Mouse (Mus musculus): ENCODE results near the gene Bend7.

Bend7 gene

DNA sequence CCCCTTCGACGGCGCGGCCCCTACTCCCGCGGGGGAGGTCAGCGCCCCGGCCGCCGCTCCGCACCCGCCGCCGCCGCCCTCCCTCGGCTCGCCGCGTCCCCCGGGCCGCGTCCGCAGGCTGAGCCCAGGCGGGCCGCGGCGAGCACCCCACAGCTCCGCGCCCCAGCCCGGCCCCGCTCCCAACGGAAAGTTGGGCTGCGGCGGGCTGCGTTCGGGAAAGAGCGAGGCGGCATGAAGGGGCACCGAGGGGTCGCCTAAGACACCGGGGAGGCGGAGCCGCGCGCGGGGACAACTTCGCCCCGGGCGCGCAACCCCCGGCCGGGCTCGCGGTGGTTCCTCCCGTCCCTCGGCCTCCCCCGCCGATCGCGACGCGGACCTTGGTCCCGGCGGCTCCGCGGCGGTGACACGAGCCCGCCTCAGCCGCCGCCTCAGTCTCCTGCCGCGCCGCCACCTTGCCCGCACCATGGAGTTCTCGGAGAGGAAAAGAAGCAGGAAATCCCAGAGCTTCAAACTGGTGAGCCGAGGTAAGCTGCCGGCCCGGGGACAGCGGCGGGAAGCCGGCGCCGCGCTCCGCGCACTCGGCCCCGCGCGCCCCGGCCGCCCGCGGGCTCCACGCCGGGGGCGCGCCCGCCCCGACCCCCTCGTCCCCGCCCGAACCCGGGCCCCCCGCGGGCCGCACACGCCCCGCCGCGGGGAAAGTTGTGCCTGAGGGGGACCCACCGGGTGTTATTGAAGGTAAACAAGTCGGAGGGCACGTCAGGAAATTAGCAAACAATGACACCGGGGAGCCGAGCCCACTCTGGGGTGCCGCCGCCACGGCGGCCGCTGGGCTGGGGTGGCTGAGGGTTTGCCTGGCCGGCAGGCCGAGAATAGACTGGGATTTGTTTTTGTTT lies at the start of gene Bend7:
Gene Bend7 (plus strand): TSS at position 63 of the 893 bp plus-strand sequence.
- TF ChIP-seq GATA4 (IDR thresholded peaks at IDR 0.05; ENCODE audit: insufficient replicate concordance, low read length) = no peak

DNA sequence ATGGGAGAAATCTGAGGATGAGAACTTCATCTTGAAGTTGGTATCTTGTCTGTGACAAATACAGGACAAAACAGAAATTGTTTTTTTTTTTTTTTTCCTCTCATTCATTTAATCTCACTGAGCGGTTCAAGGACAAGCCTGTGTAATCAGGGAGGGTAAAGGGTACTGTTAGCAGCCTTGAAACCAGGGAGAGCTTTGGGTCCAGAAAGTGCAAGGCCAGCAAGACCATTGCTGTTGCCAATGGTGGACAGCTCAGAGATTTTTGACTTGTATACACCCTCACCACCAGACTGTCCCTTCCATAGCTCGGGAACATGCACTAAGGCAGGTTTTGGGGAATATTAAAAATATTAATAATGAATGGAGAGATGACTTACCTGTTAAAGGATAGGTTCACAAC lies 49.0 kb upstream of the Bend7 start:
- no peak for TF ChIP-seq GATA4 (IDR thresholded peaks at IDR 0.05; ENCODE audit: insufficient replicate concordance, low read length)

DNA sequence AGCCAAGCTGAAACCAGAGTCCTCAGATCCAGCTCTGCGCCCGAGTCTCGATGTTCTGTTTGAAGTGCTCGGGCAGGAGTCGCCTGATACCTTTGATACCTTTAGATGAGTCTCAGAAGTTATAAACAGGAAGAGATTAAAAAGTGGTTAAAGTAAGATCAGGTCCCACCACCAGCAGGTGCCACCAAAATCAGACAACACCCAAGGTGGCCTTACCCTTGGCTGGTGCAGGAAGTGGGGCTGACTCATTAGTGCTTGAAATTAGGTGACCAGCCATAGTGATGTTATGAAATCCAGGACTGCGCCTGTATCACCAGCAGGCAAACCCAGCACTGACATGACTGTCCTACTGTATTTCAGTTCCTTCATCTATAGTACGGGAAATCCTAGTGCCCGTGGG lies 47.9 kb upstream of the Bend7 start:
- no peak for TF ChIP-seq GATA4 (IDR thresholded peaks at IDR 0.05; ENCODE audit: insufficient replicate concordance, low read length)

DNA sequence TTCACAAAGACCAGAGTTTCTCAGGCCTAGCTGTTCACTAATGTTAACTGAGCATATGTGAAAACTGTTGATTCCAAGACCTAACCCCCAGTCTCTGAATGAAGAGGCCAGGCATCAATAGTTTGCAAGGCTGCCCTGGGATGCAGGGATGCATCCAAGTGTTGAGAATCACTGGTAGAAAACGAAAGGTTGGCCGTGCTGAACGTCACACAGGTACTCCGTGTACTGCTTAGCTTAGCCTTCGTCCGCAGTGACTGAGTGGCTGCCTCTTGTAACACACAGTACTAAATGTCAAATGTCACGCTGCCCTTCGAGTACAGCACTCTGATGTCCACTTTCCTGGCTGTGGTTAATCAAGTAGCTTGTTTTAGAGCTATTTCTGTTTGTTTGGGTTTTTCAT lies 46.0 kb upstream of the Bend7 start:
- TF ChIP-seq GATA4 (IDR thresholded peaks at IDR 0.05; ENCODE audit: insufficient replicate concordance, low read length) = no peak

DNA sequence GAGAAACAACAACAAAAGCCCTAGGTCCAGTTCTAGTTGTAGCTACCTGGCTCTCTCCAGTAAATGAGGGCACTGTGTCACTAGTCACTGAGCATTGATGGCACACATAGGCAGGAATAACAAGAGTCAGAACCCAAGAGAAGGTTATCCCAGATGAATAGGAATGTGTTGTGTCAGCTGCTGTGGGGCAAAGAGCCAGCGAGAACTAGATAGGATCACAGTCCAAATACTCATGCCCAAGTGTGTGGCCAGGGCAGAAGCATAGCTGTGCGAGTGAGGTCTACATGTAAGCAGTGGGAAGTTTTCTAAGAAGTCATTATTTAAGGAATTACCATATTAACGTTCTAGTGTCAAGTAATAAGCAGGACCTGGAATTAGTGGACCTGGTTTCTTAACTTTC lies 37.7 kb upstream of the Bend7 start:
- TF ChIP-seq GATA4 (IDR thresholded peaks at IDR 0.05; ENCODE audit: insufficient replicate concordance, low read length) = no peak

- TF ChIP-seq GATA4 (IDR thresholded peaks at IDR 0.05; ENCODE audit: insufficient replicate concordance, low read length) = no peak
Measured at GRCm38 (mm10) chr2:4711262-4711661, 6.4 kb upstream of the Bend7 start.

- TF ChIP-seq GATA4 (IDR thresholded peaks at IDR 0.05; ENCODE audit: insufficient replicate concordance, low read length) = no peak
Measured at GRCm38 (mm10) chr2:4717081-4717768, 406 bp upstream of the Bend7 start.

DNA sequence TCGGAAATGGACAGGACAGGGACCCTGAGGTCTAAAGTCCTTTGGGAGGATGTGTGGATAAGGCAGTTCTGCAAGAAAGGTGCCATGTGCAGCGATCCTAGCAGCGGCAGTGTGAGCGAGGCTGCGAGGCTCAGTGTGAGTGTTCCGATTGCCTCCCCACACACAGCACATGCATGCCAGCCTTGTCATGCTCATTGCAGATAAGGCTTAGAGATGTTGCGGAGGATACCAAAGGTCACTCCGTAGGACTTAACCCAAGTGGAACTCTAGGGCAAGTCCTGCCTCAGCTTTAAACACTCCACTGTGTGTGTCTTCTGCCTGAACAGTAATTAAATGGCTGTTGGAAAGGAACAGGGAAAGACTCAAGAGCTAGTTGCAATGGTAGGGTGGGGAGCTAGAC lies 5.5 kb downstream of the Bend7 start:
- no peak for TF ChIP-seq GATA4 (IDR thresholded peaks at IDR 0.05; ENCODE audit: insufficient replicate concordance, low read length)

DNA sequence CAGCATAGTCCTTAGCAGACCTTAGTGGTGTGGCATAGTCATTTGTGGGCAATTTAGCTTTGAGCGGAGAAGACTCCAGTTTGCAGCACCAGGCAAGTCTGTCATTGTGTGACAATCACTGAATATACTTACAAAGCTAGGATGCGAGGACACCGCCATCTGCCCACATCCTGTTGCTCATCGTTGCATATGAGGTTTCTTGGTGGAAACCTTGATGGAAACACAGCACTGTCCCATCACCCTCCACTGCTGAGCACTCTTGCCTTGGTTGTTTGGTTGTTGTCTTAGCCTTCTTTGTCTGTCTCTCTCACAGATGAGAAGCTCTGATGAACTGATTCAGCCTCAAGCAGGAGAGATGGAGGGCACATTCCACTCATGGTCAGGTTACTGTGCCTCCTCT lies 12.5 kb downstream of the Bend7 start:
- no peak for TF ChIP-seq GATA4 (IDR thresholded peaks at IDR 0.05; ENCODE audit: insufficient replicate concordance, low read length)

GRCm38 (mm10) chr2:4733971-4734370 lies 16.3 kb downstream of the Bend7 start:
- no peak for TF ChIP-seq GATA4 (IDR thresholded peaks at IDR 0.05; ENCODE audit: insufficient replicate concordance, low read length)

DNA sequence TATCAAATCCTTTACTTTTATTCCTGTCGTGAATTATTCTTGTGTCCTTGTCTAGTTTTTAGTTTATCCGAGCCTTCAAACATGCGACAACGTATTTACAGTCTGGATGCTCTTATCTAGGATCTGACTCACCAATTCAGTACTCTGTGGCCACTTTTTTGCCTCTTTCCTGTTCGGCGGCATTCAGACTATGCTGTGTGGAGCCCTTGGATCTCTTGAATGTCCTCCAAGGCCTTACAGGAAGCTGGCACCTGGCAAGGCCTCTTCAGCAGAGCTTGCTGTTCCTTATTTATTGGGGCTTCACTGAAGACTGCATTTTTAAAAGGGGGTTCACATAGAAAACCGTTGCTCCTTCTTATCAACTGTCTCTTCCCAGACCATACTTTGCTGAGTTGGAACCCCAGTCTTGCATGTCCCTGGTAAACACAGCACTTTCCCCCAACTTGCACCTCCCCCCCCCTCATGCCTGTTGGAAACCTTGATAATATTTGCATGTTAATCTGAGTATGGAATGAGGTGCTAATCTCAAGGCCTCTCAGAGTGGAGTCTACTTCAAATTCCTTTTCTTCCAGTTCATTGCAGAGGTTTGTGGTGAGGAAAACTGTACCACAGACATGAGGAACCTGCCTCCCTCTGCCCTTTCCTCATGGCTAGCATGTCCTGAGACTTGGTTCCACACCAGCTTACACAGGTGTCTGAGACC lies 18.6 kb downstream of the Bend7 start:
- no peak for TF ChIP-seq GATA4 (IDR thresholded peaks at IDR 0.05; ENCODE audit: insufficient replicate concordance, low read length)

GRCm38 (mm10) chr2:4736798-4737155 lies 19.1 kb downstream of the Bend7 start:
- TF ChIP-seq GATA4 (IDR thresholded peaks at IDR 0.05; ENCODE audit: insufficient replicate concordance, low read length) = no peak

DNA sequence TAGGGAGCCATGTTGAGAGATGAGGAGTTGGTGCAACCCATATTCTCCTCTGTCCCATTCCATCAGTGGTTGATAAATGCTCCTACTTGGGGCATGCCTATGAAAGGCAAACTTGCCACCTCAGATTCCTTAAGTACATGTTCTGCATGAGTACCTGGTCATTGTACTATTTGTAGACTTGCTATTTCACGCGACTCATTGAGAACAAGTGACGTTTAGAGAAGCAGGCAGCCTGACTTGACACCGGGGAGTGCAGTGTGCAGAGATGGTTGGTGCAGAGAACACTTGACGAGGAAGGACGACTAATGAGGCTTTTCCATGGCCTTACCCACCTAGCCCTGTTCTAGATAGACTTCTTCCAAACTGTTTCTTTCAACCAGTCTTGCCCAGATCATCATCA lies 34.3 kb downstream of the Bend7 start:
- TF ChIP-seq GATA4 (IDR thresholded peaks at IDR 0.05; ENCODE audit: insufficient replicate concordance, low read length) = no peak

DNA sequence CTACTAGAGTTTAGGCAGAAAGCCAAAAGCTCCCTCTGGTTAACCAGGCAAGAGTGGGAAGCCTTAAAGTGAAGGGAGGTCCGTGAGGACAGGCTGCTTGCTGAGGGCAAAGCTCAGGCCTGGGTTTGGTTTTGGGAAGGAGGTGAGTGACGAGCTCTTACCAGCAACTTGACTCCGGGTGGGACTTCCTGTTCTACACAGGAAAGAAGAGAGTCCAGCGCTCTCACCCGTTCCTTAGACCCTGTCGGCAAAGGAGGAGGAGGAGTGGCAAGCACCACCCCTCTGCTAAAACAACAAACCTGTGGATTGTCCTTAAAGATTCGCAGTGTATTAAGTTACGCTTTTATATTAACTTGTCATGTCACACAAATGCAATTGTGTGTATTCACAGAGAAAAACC lies 38.1 kb downstream of the Bend7 start:
- no peak for TF ChIP-seq GATA4 (IDR thresholded peaks at IDR 0.05; ENCODE audit: insufficient replicate concordance, low read length)

- no peak for TF ChIP-seq GATA4 (IDR thresholded peaks at IDR 0.05; ENCODE audit: insufficient replicate concordance, low read length)
Measured at GRCm38 (mm10) chr2:4757218-4757617, 39.6 kb downstream of the Bend7 start.

DNA sequence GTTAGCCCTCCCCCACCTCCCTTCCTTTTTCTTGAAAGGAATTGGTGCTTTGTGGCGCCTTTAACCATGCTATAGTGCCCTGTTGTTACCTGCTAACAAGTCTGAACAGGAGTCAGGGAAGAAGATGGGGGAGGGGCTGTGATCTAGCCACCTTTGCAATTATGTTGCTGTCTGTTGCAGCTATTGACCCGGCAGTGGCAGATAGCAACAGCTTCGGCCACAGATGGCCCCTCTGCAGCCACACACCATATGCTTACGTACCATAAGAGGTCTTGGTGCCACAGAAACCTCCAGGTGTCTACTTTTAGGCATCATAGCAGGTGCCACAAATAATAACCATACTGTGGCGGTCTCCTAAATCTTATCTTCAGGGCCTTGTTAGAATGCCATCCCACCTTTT lies 43.1 kb downstream of the Bend7 start:
- TF ChIP-seq GATA4 (IDR thresholded peaks at IDR 0.05; ENCODE audit: insufficient replicate concordance, low read length) = no peak

All from liver, adult (tissue).